Mouse (Mus musculus) C3H10T1/2 (cell line): ENCODE measurements around the gene Pycard. TPM values are rescaled to one million over a fixed set of nuclear protein-coding genes. Genes with fewer than 3 reads are reported as not detected.

ENCODE experiments used
- polyA plus RNA-seq, 2 experiments: library from polyadenylated mRNA; unstranded; fragments of >200 nt; fragmentation: generic; extraction: Trizol; gene quantifications; one replicate each; pipeline ENCODE4 v1.2.1; 2012; ENCODE audit warnings: missing spikeins in 2 of 2

Pycard gene
- under 1 TPM; 0.01 to 0.28 TPM for polyA plus RNA-seq

GRCm38 (mm10) chr7:127993341-127993977 lies at the start of gene Pycard:
Gene Pycard, minus strand, starts transcription at chr7:127993867.

GRCm38 (mm10) chr7:128003688-128004087 lies 10.0 kb upstream of the Pycard start, which contains the start of gene Trim72:
Gene Trim72, plus strand, starts transcription at chr7:128003949.

GRCm38 (mm10) chr7:127967004-127967921 lies 26.4 kb downstream of the Pycard start, which contains the start of gene Fus:
Gene Fus, plus strand, starts transcription at chr7:127967457.

GRCm38 (mm10) chr7:127946470-127947023 lies 47.1 kb downstream of the Pycard start, which contains the start of gene Prss36:
Gene Prss36, minus strand, starts transcription at chr7:127946725.

Other genes with a start within 250 kb of the Pycard start
- 10 to 100 TPM; 15.7 to 19.4 TPM for gene Fbxl19, start 249.3 kb downstream of the Pycard start, polyA plus RNA-seq
- 10 to 100 TPM; 15.6 to 39.0 TPM for gene Orai3, start 224.1 kb downstream of the Pycard start, polyA plus RNA-seq
- 10 to 100 TPM in 1 of 2 experiments, 1 to 10 TPM in 1; 5.5 to 15.8 TPM for gene Setd1a, start 217.2 kb downstream of the Pycard start, polyA plus RNA-seq
- gene Gm49388, start 208.3 kb downstream of the Pycard start, polyA plus RNA-seq = under 1 TPM in 1 of 2 experiments, not detected in 1; 0.13 TPM
- gene Hsd3b7, start 193.3 kb downstream of the Pycard start, polyA plus RNA-seq = 10 to 100 TPM in 1 of 2 experiments, 1 to 10 TPM in 1; 9.4 to 28.8 TPM
- 10 to 100 TPM; 23.3 to 77.8 TPM for gene Stx4a, start 169.6 kb downstream of the Pycard start, polyA plus RNA-seq
- gene Stx1b, start 169.3 kb downstream of the Pycard start, polyA plus RNA-seq = under 1 TPM in 1 of 2 experiments, not detected in 1; 0.35 TPM
- gene Zfp646, start 117.6 kb downstream of the Pycard start, polyA plus RNA-seq = 10 to 100 TPM in 1 of 2 experiments, 1 to 10 TPM in 1; 2.0 to 13.2 TPM
- gene Zfp668, start 117.0 kb downstream of the Pycard start, polyA plus RNA-seq = 10 to 100 TPM; 10.9 to 12.1 TPM
- 1 to 10 TPM in 1 of 2 experiments, under 1 TPM in 1; 0.22 to 2.9 TPM for gene Prss53, start 102.9 kb downstream of the Pycard start, polyA plus RNA-seq
- gene Gm21974, start 98.4 kb downstream of the Pycard start, polyA plus RNA-seq = not detected
- gene Vkorc1, start 98.2 kb downstream of the Pycard start, polyA plus RNA-seq = 100 to 1,000 TPM in 1 of 2 experiments, 10 to 100 TPM in 1; 75.2 to 309 TPM
- 10 to 100 TPM; 53.8 to 95.6 TPM for gene Bckdk, start 89.8 kb downstream of the Pycard start, polyA plus RNA-seq
- gene Kat8, start 81.4 kb downstream of the Pycard start, polyA plus RNA-seq = 10 to 100 TPM in 1 of 2 experiments, 1 to 10 TPM in 1; 8.2 to 22.4 TPM
- under 1 TPM in 1 of 2 experiments, not detected in 1; 0.05 TPM for gene Prss8, start 63.8 kb downstream of the Pycard start, polyA plus RNA-seq
- 10 to 100 TPM in 1 of 2 experiments, 1 to 10 TPM in 1; 4.6 to 11.2 TPM for gene Prss36, start 47.1 kb downstream of the Pycard start, polyA plus RNA-seq
- gene Fus, start 26.4 kb downstream of the Pycard start, polyA plus RNA-seq = 100 to 1,000 TPM; 140 to 298 TPM
- gene Trim72, start 10.1 kb upstream of the Pycard start, polyA plus RNA-seq = under 1 TPM; 0.02 to 0.72 TPM
- not detected for gene Itgam, start 68.8 kb upstream of the Pycard start, polyA plus RNA-seq
- not detected for gene Gm49368, start 68.8 kb upstream of the Pycard start, polyA plus RNA-seq
- gene Itgax, start 135.7 kb upstream of the Pycard start, polyA plus RNA-seq = not detected
- not detected for gene Itgad, start 160.5 kb upstream of the Pycard start, polyA plus RNA-seq
- gene Cox6a2, start 212.5 kb upstream of the Pycard start, polyA plus RNA-seq = under 1 TPM; 0.14 to 0.90 TPM
- 10 to 100 TPM; 12.7 to 12.8 TPM for gene Armc5, start 243.5 kb upstream of the Pycard start, polyA plus RNA-seq
- 1 to 10 TPM in 1 of 2 experiments, under 1 TPM in 1; 0.51 to 3.1 TPM for gene 9130023H24Rik, start 244.2 kb upstream of the Pycard start, polyA plus RNA-seq